Mouse (Mus musculus) small intestine, adult 2 months (tissue): Measurements from ENCODE around the gene Scimp.

Experiments used
- CTCF ChIP-seq: fragments of 200-500 bp; IDR thresholded peaks from 2 replicates; pipeline ENCODE4 v1.5.1; 2012; ENCODE audit warnings: low read depth, mild to moderate bottlenecking, control low read depth, inconsistent platforms, low read length, moderate library complexity, mixed read lengths; ENCODE audit not compliant: insufficient replicate concordance, insufficient read length; ENCODE audit errors: extremely low read depth
- POLR2A ChIP-seq: fragments of 200-500 bp; IDR thresholded peaks from 2 replicates; pipeline ENCODE4 v1.6.1; 2012; ENCODE audit warnings: low read depth, mild to moderate bottlenecking, control low read depth, inconsistent platforms, low read length, moderate library complexity

GRCm38 (mm10) chr11:70742117-70742516 is 70.3 kb downstream of the Scimp start:
- no peak for TF ChIP-seq CTCF
- no peak for TF ChIP-seq POLR2A
